Mouse (Mus musculus) lung, embryonic 14.5 days (tissue): ENCODE results near the gene Pdlim5. TPM values are rescaled to one million over a fixed set of nuclear protein-coding genes. Genes with fewer than 3 reads are reported as not detected.
A peak's percentile ranks its signal among the peaks of the same experiment; 100 is the strongest.
"Not testable (repeated sequence)": the region's sequence is repeated elsewhere in the genome, so short reads cannot be mapped to it uniquely, and the experiment has no call there.

Source experiments
- ATAC-seq: fragments of 200-750 bp; cut with Nextera tagmentation; 2 replicates; pipeline ENCODE4 v1.8.0; 2017; ENCODE audit warnings: mild to moderate bottlenecking, moderate TSS enrichment, moderate library complexity; ENCODE audit not compliant: insufficient read depth
- DNase-seq: peaks from one replicate; pipeline ENCODE4 v3.0.0-alpha.2; 2015
- H3K27ac ChIP-seq: fragments of 300-500 bp; sonication (generic); 2 replicates; pipeline ENCODE4 v1.5.1; 2014; ENCODE audit warnings: low read depth, mild to moderate bottlenecking, moderate library complexity
- H3K27me3 ChIP-seq: fragments of 300-500 bp; sonication (generic); 2 replicates; pipeline ENCODE4 v1.6.1; 2014; ENCODE audit warnings: low read length, control low read depth; ENCODE audit not compliant: insufficient read depth
- H3K36me3 ChIP-seq: fragments of 300-500 bp; sonication (generic); 2 replicates; pipeline ENCODE4 v1.6.1; 2014; ENCODE audit warnings: control low read depth; ENCODE audit not compliant: insufficient read depth
- H3K4me1 ChIP-seq: fragments of 300-500 bp; sonication (generic); 2 replicates; pipeline ENCODE4 v1.6.1; 2014; ENCODE audit warnings: antibody characterized with exemption, control low read depth; ENCODE audit not compliant: insufficient read depth
- H3K4me2 ChIP-seq: fragments of 300-500 bp; sonication (generic); 2 replicates; pipeline ENCODE4 v1.6.1; 2014; ENCODE audit warnings: mild to moderate bottlenecking
- H3K4me3 ChIP-seq: fragments of 300-500 bp; sonication (generic); 2 replicates; pipeline ENCODE4 v1.5.1; 2014; ENCODE audit warnings: low read depth, low read length
- H3K9ac ChIP-seq: fragments of 300-500 bp; sonication (generic); 2 replicates; pipeline ENCODE4 v1.6.1; 2014
- H3K9me3 ChIP-seq: fragments of 300-500 bp; sonication (generic); 2 replicates; pipeline ENCODE4 v1.6.1; 2016; ENCODE audit warnings: low read depth, low read length, control low read depth
- CTCF ChIP-seq: IDR thresholded peaks from 2 replicates; pipeline ENCODE4 v1.5.1; 2016; ENCODE audit warnings: antibody characterized with exemption, low read depth
- WGBS: fragments of 180-500 bp; shearing (Covaris S2); extraction: QIAGEN DNeasy Blood & Tissue Kit; methylation state at CpG from one replicate; pipeline ENCODE4 v1.1.7; 2014; 5-methylcytosine and 5-hydroxymethylcytosine counted together
- polyA plus RNA-seq: library from polyadenylated mRNA; unstranded; fragments of >200 nt; fragmentation: Nextera tagmentation; extraction: Ambion mirVana; gene quantifications from 2 replicates; pipeline ENCODE4 v1.2.1, GENCODE M21; 2014

Gene Pdlim5
- polyA plus RNA-seq = 19.0 and 24.1 TPM in 2 replicates

DNA sequence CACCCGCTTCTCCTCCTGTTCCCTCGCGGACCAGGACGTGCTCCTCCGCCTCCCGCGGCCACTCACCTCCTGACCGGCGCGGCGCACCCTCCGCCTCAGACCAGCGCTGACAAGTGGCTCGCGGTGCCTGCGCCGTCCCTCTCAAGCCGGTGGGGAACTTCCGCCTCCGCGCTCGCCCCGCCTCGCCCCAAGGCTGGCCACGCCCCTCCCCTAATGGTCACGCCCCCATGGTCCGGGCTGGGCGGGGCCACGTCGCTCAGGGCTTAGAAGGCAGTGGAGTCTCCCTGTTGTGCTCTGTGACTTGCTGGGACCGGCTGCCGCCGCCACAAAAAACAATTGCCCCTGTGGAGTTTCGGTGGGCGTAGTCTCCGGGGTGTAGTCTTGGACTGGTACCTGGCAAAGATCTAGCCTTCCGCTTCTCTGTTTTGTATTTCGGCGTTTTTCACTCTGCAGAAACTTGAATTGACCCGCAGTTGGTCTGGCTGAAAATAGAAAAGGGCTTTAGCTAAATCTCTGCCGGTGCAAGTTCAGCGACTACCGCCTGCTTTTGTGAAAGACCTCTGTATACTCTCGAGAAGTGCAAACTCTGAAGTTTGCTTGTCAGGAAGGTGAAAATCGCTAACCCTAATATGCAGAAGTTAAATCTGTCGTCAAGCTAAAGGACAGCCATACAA, at the start of gene Pdlim5:
Gene Pdlim5 (minus strand): TSS at position 177 of the 674 bp plus-strand sequence.
- H3K27me3 ChIP-seq = no peaks in the 10 kb centered on the region
- TF ChIP-seq CTCF = no peak
- DNase-seq (peak; percentile 96), ATAC-seq (peak; percentile 99)
- WGBS = under 1% methylated on average over 46 of the region's 46 CpGs
- H3K27ac ChIP-seq = peak within 1 kb of the TSS; percentile 88
- H3K4me1 ChIP-seq = peaks cover 7% of the 10 kb centered on the region; the same call in 1 of the 2 replicates
- peak within 1 kb of the TSS; percentile 82 for H3K4me2 ChIP-seq
- peak within 1 kb of the TSS; percentile 77 for H3K4me3 ChIP-seq
- no peaks in the 10 kb centered on the region for H3K9me3 ChIP-seq
- peak within 1 kb of the TSS; percentile 66 for H3K9ac ChIP-seq
- H3K36me3 ChIP-seq = no peaks in the 10 kb centered on the region

DNA sequence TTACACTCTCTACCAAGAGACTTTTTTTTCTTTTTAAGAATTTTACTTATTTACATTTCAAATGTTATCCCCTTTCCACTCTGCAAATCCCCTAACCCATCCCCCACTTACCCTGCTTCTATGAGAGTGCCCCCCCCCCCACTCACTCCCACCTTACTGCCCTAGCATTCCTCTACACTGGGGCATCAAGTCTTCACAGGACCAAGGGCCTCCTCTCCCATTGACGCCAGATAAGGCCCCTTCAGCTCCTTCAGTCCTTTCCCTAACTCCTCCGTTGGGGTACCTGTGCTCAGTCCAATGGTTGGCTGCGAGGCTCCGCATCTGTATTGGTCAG, 48.2 kb upstream of the Pdlim5 start:
- Histone ChIP-seq H3K4me3 (no peak overlapping the region), H3K4me1 (peaks cover 8% of the 10 kb centered on the region; the same call in 1 of the 2 replicates), H3K9ac (no peak overlapping the region), H3K9me3 (no peaks in the 10 kb centered on the region), H3K27me3 (no peaks in the 10 kb centered on the region), H3K36me3 (no peaks in the 10 kb centered on the region), H3K27ac (no peak overlapping the region), H3K4me2 (no peak overlapping the region)
- TF ChIP-seq CTCF = no peak
- DNase-seq (no peak), ATAC-seq (peak; percentile 28; the same call in 1 of the 2 replicates)
- 31% methylated on average over 4 of the region's 4 CpGs for WGBS

DNA sequence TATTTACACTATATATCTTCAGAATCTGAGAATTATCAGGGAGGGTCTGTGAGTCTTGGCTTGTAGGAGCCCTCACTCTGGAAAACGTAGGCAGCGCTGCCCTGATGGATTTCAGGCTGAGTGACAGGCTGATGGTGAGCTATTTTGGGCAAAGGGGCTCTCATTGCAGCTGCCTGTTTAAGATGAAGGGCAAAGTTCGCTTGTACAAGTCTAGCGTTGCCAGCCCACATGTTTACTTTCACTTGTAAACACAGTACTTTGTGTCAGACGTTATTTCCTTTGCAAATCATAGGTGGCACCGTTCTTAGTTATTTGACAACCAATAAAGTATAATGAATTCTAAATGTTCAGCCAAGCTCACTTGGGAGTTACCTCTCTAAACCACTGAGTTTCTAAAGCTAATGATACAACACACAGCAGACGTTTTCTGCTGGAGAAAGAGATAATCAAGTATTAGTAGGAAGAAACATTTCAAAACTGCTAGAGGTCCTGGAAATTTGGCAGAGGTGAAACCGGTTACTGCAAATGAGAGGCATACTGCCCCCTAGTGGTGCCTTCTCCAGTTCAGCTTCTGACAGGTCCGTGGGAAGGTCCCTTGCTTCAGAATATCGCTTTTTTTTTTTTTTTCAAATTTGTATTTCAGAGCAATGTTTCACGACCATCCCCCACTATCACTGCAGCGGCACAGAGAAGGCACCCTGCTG, 47.7 kb upstream of the Pdlim5 start:
- H3K36me3 ChIP-seq = no peaks in the 10 kb centered on the region
- no peaks in the 10 kb centered on the region for H3K9me3 ChIP-seq
- ATAC-seq (peak; percentile 52; the same call in 1 of the 2 replicates), DNase-seq (peak; percentile 95)
- TF ChIP-seq CTCF = peak; percentile 87
- no peak overlapping the region for H3K27ac ChIP-seq
- H3K4me3 ChIP-seq = no peak overlapping the region
- H3K4me1 ChIP-seq = peaks cover 8% of the 10 kb centered on the region; the same call in 1 of the 2 replicates
- peak overlapping the region; percentile 45 for H3K4me2 ChIP-seq
- H3K27me3 ChIP-seq = no peaks in the 10 kb centered on the region
- no peak overlapping the region for H3K9ac ChIP-seq
- WGBS = 3% methylated on average over 12 of the region's 12 CpGs

DNA sequence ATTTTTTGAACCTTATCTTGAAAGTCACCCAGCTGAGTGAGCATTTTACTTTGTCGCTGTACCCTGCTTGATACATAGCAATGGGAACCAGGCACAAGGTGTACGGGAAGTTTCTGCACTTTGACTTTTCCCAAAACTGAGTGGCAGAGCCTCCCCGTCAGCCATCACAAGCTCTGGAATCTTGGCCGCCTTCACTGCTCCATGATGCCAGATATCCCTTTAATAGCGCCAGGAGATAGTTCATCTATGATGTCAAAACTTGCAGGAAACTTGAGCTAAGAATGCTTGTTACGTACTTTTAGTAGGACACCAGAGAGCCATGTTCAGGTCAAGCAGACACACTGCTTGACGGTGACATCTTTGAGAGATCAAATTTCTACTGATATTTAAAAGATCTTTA, 46.7 kb upstream of the Pdlim5 start:
- Histone ChIP-seq H3K27me3 (no peaks in the 10 kb centered on the region), H3K9ac (no peak overlapping the region), H3K4me3 (no peak overlapping the region), H3K9me3 (no peaks in the 10 kb centered on the region), H3K36me3 (no peaks in the 10 kb centered on the region), H3K27ac (no peak overlapping the region), H3K4me2 (no peak overlapping the region), H3K4me1 (peaks cover 8% of the 10 kb centered on the region; the same call in 1 of the 2 replicates)
- TF ChIP-seq CTCF = no peak
- WGBS = 65% methylated on average over 7 of the region's 7 CpGs
- ATAC-seq (no peak), DNase-seq (no peak)

DNA sequence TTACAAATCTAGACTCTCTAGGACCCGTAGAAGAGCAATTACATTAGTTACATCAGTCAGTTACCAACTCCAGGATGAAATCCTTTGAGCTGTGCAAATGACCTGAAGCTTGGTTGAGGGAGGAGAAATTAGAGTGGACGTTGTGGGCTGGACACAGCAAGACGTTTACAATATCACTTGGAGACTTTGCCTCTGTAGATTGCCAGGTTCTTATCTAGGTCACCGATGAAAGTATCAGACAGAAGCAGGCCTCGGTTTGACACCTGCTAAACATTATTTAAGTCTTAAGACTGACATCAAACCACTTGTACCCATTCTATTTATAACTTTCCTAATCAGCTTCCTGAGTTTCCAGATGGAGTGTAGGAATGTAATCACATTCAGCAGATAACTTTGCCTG, 45.6 kb upstream of the Pdlim5 start:
- no peaks in the 10 kb centered on the region for H3K27me3 ChIP-seq
- no peaks in the 10 kb centered on the region for H3K9me3 ChIP-seq
- H3K36me3 ChIP-seq = no peaks in the 10 kb centered on the region
- H3K4me2 ChIP-seq = no peak overlapping the region
- no peak overlapping the region for H3K9ac ChIP-seq
- no peak overlapping the region for H3K27ac ChIP-seq
- H3K4me1 ChIP-seq = peaks cover 8% of the 10 kb centered on the region; the same call in 1 of the 2 replicates
- ATAC-seq (no peak), DNase-seq (no peak)
- H3K4me3 ChIP-seq = no peak overlapping the region
- 34% methylated on average over 5 of the region's 5 CpGs for WGBS
- no peak for TF ChIP-seq CTCF

DNA sequence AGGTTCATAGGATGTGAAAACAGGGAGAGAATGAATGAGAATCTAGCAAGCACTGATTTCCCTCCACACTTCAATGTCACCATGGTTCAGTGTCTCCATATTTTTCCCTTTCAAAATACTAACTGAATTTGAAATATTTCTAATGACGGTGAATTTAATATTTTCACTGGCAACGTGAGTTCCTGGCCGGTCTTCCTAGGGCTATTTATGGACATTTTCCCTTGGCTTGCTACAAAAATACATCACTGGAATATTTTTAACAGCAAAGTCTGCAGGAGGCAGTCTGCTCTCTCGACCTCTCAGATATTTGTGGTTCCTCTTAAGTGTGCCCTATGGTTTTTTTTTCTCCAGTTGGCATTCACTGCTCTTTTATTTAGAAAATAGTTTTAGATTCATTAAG, 44.7 kb upstream of the Pdlim5 start:
- Histone ChIP-seq H3K4me3 (no peak overlapping the region), H3K9ac (no peak overlapping the region), H3K36me3 (no peaks in the 10 kb centered on the region), H3K27ac (peak overlapping the region; percentile 52; the same call in 1 of the 2 replicates), H3K4me1 (peaks cover 8% of the 10 kb centered on the region; the same call in 1 of the 2 replicates), H3K9me3 (no peaks in the 10 kb centered on the region), H3K27me3 (no peaks in the 10 kb centered on the region), H3K4me2 (peak overlapping the region; percentile 29)
- peak; percentile 47 for DNase-seq
- no peak for TF ChIP-seq CTCF
- ATAC-seq = no peak
- 26% methylated on average over 4 of the region's 4 CpGs for WGBS

DNA sequence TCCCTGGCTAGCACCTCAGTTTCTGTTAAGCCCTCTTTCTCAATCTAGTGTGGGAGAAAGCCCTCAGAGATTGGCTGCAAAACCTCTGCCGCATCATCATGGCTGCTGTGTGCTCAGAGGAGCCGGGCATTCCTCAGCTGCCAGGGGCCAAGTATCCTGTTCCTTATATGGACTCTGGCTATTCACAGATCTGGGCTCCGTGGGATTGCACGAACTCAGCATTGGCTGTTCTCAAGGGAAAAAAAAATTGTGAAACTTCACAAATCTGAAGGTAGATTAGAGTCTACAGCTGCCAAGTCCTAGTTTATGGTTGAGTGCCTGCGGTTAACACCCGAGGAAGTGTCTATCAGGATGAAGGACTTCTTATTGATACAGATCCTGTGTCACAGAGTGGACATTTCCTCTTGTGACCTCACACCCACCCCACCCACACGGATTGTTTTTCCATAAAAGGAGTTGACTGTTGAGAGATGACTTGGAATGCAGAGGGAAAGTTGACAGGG, 44.1 kb upstream of the Pdlim5 start:
- TF ChIP-seq CTCF = no peak
- 20% methylated on average over 7 of the region's 7 CpGs for WGBS
- Histone ChIP-seq H3K36me3 (no peaks in the 10 kb centered on the region), H3K4me1 (peaks cover 8% of the 10 kb centered on the region; the same call in 1 of the 2 replicates), H3K27ac (peak overlapping the region; percentile 52; the same call in 1 of the 2 replicates), H3K4me3 (no peak overlapping the region), H3K27me3 (no peaks in the 10 kb centered on the region), H3K4me2 (peak overlapping the region; percentile 29), H3K9me3 (no peaks in the 10 kb centered on the region), H3K9ac (no peak overlapping the region)
- peak; percentile 64 for ATAC-seq
- peak; percentile 74 for DNase-seq

DNA sequence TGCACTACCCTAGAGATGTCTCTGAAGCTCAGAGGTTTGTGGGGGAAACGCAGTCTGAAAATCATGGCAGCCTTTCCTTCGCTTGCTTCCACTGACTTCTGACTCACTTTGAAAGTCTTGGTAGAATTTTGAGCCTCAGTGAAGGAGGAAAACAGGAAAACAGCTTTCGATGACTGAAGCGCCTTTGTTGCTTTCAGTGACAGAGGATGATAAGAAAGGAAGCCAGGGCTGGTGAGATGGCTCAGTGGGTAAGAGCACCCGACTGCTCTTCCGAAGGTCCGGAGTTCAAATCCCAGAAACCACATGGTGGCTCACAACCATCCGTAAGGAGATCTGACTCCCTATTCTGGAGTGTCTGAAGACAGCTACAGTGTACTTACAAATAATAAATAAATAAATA, 43.1 kb upstream of the Pdlim5 start:
- H3K4me3 ChIP-seq, H3K36me3 ChIP-seq, ATAC-seq, H3K4me2 ChIP-seq, H3K9ac ChIP-seq, H3K9me3 ChIP-seq, DNase-seq, H3K27me3 ChIP-seq, H3K4me1 ChIP-seq: not testable (repeated sequence)
- 0 out of 2 replicates have a peak overlapping the region, but pooled peaks have one; percentile 1 for H3K27ac ChIP-seq
- 92% methylated on average over 8 of the region's 8 CpGs for WGBS
